Comparison of ENCODE assay signal across 10 mouse cellular contexts in genomic region chr8:94702156-94702555, GRCm38 (mm10). TPM values are rescaled to one million over a fixed set of nuclear protein-coding genes. Genes with fewer than 3 reads are reported as not detected.
DNase-seq lines count a peak whose midpoint lies in the region; ATAC-seq and TF ChIP-seq lines count a peak whose summit lies in the region.
"Had no signal": no experiment of that assay in that cellular context is flagged by ENCODE, and none has a peak within 500 bp of the region (broad histone marks: within the 10 kb centered on the region; RNA-seq: fewer than 3 reads in every experiment).

No protein-coding gene starts in this region.

- no peaks in the 10 kb centered on the region for H3K9me3 ChIP-seq in forebrain, embryonic 11.5 days (ENCODE audit: control insufficient read depth, low read length)
- H3K9me3 ChIP-seq in forebrain, embryonic 16.5 days (ENCODE audit: control insufficient read depth, low read length): no peaks in the 10 kb centered on the region
- no peaks in the 10 kb centered on the region for H3K9me3 ChIP-seq in kidney, embryonic 16.5 days (ENCODE audit: low read length)
- no peaks in the 10 kb centered on the region for H3K9me3 ChIP-seq in limb, embryonic 11.5 days (ENCODE audit: control insufficient read depth, low read length)
- no peaks in the 10 kb centered on the region for H3K9me3 ChIP-seq in midbrain, postnatal 0 days (ENCODE audit: low read length)

- peak overlapping the region; percentile 57; the same call in 1 of the 2 replicates for H3K4me2 ChIP-seq in forebrain, embryonic 11.5 days (ENCODE audit: low read depth, low read length, severe bottlenecking)
- H3K4me2 ChIP-seq in forebrain, embryonic 16.5 days (ENCODE audit: low read length): no peak overlapping the region
- H3K4me2 ChIP-seq in kidney, embryonic 16.5 days (replicated peaks; ENCODE audit: low read depth, low read length): peak overlapping the region; percentile 68
- peak overlapping the region; percentile 40; the same call in 1 of the 2 replicates for H3K4me2 ChIP-seq in limb, embryonic 11.5 days (ENCODE audit: low read depth, severe bottlenecking)
- 0 out of 2 replicates have a peak overlapping the region, but pooled peaks have one; percentile 43 for H3K4me2 ChIP-seq in midbrain, postnatal 0 days (ENCODE audit: low read depth, low read length, poor library complexity, severe bottlenecking)

- no peaks in the 10 kb centered on the region for H3K4me1 ChIP-seq in forebrain, embryonic 11.5 days (replicated peaks; ENCODE audit: control insufficient read depth, insufficient read depth, low read length)
- no peaks in the 10 kb centered on the region for H3K4me1 ChIP-seq in forebrain, embryonic 16.5 days (replicated peaks; ENCODE audit: control insufficient read depth, insufficient read depth, low read length)
- no peaks in the 10 kb centered on the region for H3K4me1 ChIP-seq in kidney, embryonic 16.5 days (ENCODE audit: insufficient read depth, low read length)
- no peaks in the 10 kb centered on the region for H3K4me1 ChIP-seq in limb, embryonic 11.5 days (ENCODE audit: control insufficient read depth, insufficient read depth, low read length)
- 0 out of 2 replicates have a peak, but pooled peaks cover 2% of the 10 kb centered on the region for H3K4me1 ChIP-seq in midbrain, postnatal 0 days (ENCODE audit: insufficient read depth, low read length)

- peak overlapping the region; percentile 48; the same call in 1 of the 2 replicates for H3K4me3 ChIP-seq in forebrain, embryonic 11.5 days (ENCODE audit: low read depth, low read length)
- H3K4me3 ChIP-seq in forebrain, embryonic 16.5 days (replicated peaks; ENCODE audit: low read length): no peak overlapping the region
- H3K4me3 ChIP-seq in kidney, embryonic 16.5 days (ENCODE audit: low read length): peak overlapping the region; percentile 66
- no peak overlapping the region for H3K4me3 ChIP-seq in limb, embryonic 11.5 days (ENCODE audit: low read depth, low read length)
- H3K4me3 ChIP-seq in midbrain, postnatal 0 days (ENCODE audit: low read depth, low read length): peak overlapping the region; percentile 44; the same call in 1 of the 2 replicates

- no peak for ATAC-seq in forebrain, embryonic 11.5 days (replicated peaks; ENCODE audit: low FRiP score)
- ATAC-seq in forebrain, embryonic 16.5 days: no peak
- ATAC-seq in kidney, embryonic 16.5 days (ENCODE audit: low FRiP score, low TSS enrichment): no peak
- ATAC-seq in limb, embryonic 11.5 days (ENCODE audit: insufficient number of reproducible peaks, low FRiP score, low TSS enrichment, low read depth): no peak
- no peak for ATAC-seq in midbrain, postnatal 0 days (ENCODE audit: low FRiP score)

- H3K27me3 ChIP-seq in forebrain, embryonic 11.5 days (ENCODE audit: control insufficient read depth, insufficient read depth, low read length): peaks cover 4% of the 10 kb centered on the region; the same call in 1 of the 2 replicates
- peaks cover 1% of the 10 kb centered on the region for H3K27me3 ChIP-seq in forebrain, embryonic 16.5 days (replicated peaks; ENCODE audit: control insufficient read depth, insufficient read depth, low read length)
- H3K27me3 ChIP-seq in kidney, embryonic 16.5 days (ENCODE audit: insufficient read depth, low read length): peaks cover 7% of the 10 kb centered on the region
- H3K27me3 ChIP-seq in limb, embryonic 11.5 days (ENCODE audit: control insufficient read depth, insufficient read depth, low read length): peaks cover 5% of the 10 kb centered on the region
- H3K27me3 ChIP-seq in midbrain, postnatal 0 days (ENCODE audit: insufficient read depth, low read length): peaks cover 5% of the 10 kb centered on the region; the same call in 1 of the 2 replicates

- 72% methylated on average over 3 of the region's 3 CpGs for WGBS in forebrain, embryonic 11.5 days
- WGBS in forebrain, embryonic 16.5 days: 64% methylated on average over 3 of the region's 3 CpGs
- 71% methylated on average over 3 of the region's 3 CpGs for WGBS in kidney, embryonic 16.5 days
- 77% methylated on average over 3 of the region's 3 CpGs for WGBS in limb, embryonic 11.5 days
- 64% methylated on average over 3 of the region's 3 CpGs for WGBS in midbrain, postnatal 0 days

- TF ChIP-seq CTCF in midbrain, postnatal 0 days (IDR thresholded peaks at IDR 0.05): no peak

- H3K9ac ChIP-seq in forebrain, embryonic 11.5 days (ENCODE audit: low read length): no peak overlapping the region
- H3K9ac ChIP-seq in forebrain, embryonic 16.5 days (replicated peaks; ENCODE audit: low read depth, low read length): no peak overlapping the region
- H3K9ac ChIP-seq in kidney, embryonic 16.5 days (replicated peaks; ENCODE audit: low read length): no peak overlapping the region
- H3K9ac ChIP-seq in limb, embryonic 11.5 days (ENCODE audit: low read length): no peak overlapping the region
- no peak overlapping the region for H3K9ac ChIP-seq in midbrain, postnatal 0 days (replicated peaks; ENCODE audit: low read length, poor library complexity, severe bottlenecking)

- no peaks in the 10 kb centered on the region for H3K36me3 ChIP-seq in forebrain, embryonic 11.5 days (ENCODE audit: control insufficient read depth, insufficient read depth, low read length)
- H3K36me3 ChIP-seq in forebrain, embryonic 16.5 days (ENCODE audit: control insufficient read depth, insufficient read depth): no peaks in the 10 kb centered on the region
- no peaks in the 10 kb centered on the region for H3K36me3 ChIP-seq in kidney, embryonic 16.5 days (ENCODE audit: insufficient read depth, low read length)
- H3K36me3 ChIP-seq in limb, embryonic 11.5 days (ENCODE audit: control insufficient read depth, insufficient read depth, low read length): no peaks in the 10 kb centered on the region
- no peaks in the 10 kb centered on the region for H3K36me3 ChIP-seq in midbrain, postnatal 0 days (ENCODE audit: insufficient read depth, low read length)

- DNase-seq in forebrain, embryonic 11.5 days (ENCODE audit: low spot score): no peak
- DNase-seq in kidney, adult 11 months: no peak
- DNase-seq in limb, embryonic 11.5 days (ENCODE audit: low spot score): no peak
- no peak for DNase-seq in midbrain, postnatal 0 days (ENCODE audit: low spot score)
- DNase-seq in Muller cell, postnatal 12 days (ENCODE audit: inconsistent ontology term): no peak
- no peak for DNase-seq in gastrocnemius, adult 8-10 months (ENCODE audit: low spot score in 2 of 2)

- H3K27ac ChIP-seq in forebrain, embryonic 11.5 days (ENCODE audit: low read depth, low read length): no peak overlapping the region
- H3K27ac ChIP-seq in forebrain, embryonic 16.5 days (ENCODE audit: low read length): no peak overlapping the region
- no peak overlapping the region for H3K27ac ChIP-seq in kidney, embryonic 16.5 days (ENCODE audit: low read length)
- H3K27ac ChIP-seq in limb, embryonic 11.5 days (replicated peaks; ENCODE audit: low read depth, low read length): no peak overlapping the region
- H3K27ac ChIP-seq in midbrain, postnatal 0 days (ENCODE audit: low read depth, low read length): no peak overlapping the region

RNA-seq across cellular contexts. Expression of gene Pllp, which starts 6.1 kb away (rescaled TPM):
- polyA plus RNA-seq in forebrain, embryonic 11.5 days (2014; fragmentation: Nextera tagmentation; extraction: Ambion mirVana): 0.60 and 0.96 TPM in 2 replicates
- 1.6 and 1.7 TPM in 2 replicates for polyA plus RNA-seq in forebrain, embryonic 16.5 days (2015; fragmentation: Nextera tagmentation; extraction: Ambion mirVana)
- 19.6 and 20.8 TPM in 2 replicates for polyA plus RNA-seq in kidney, embryonic 16.5 days (2015; fragmentation: Nextera tagmentation; extraction: Ambion mirVana)
- polyA plus RNA-seq in limb, embryonic 11.5 days (2014; fragmentation: Nextera tagmentation; extraction: Ambion mirVana): 0.21 TPM in 1 of 2 replicates, not detected in the other
- 8.4 and 9.8 TPM in 2 replicates for total RNA-seq in midbrain, postnatal 0 days (2014; rRNA removed)
- 8.6 and 10.5 TPM in 2 replicates for polyA plus RNA-seq in midbrain, postnatal 0 days (2015; fragmentation: Nextera tagmentation; extraction: Ambion mirVana)
- total RNA-seq in gastrocnemius, adult 8-10 months (2022): 1 to 10 TPM in 2 of 4 experiments, under 1 TPM in 1, not detected in 1; 0.92 to 2.5 (median 1.8) TPM
- polyA plus RNA-seq: erythroblast, embryonic 14.5 days had no signal

RNA-seq across cellular contexts. Expression of gene Arl2bp, which starts 35.8 kb away (rescaled TPM):
- polyA plus RNA-seq in forebrain, embryonic 11.5 days (2014; fragmentation: Nextera tagmentation; extraction: Ambion mirVana): 82.3 and 89.1 TPM in 2 replicates
- polyA plus RNA-seq in forebrain, embryonic 16.5 days (2015; fragmentation: Nextera tagmentation; extraction: Ambion mirVana): 180 TPM in 2 replicates
- 133 and 135 TPM in 2 replicates for polyA plus RNA-seq in kidney, embryonic 16.5 days (2015; fragmentation: Nextera tagmentation; extraction: Ambion mirVana)
- 60.6 and 63.7 TPM in 2 replicates for polyA plus RNA-seq in limb, embryonic 11.5 days (2014; fragmentation: Nextera tagmentation; extraction: Ambion mirVana)
- total RNA-seq in midbrain, postnatal 0 days (2014; rRNA removed): 146 and 246 TPM in 2 replicates
- 180 and 187 TPM in 2 replicates for polyA plus RNA-seq in midbrain, postnatal 0 days (2015; fragmentation: Nextera tagmentation; extraction: Ambion mirVana)
- total RNA-seq in gastrocnemius, adult 8-10 months (2022): 10 to 100 TPM; 43.4 to 55.1 (median 45.7) TPM

RNA-seq across cellular contexts. Expression of gene Ccl22, which starts 43.2 kb away (rescaled TPM):
- polyA plus RNA-seq in forebrain, embryonic 11.5 days (2014; fragmentation: Nextera tagmentation; extraction: Ambion mirVana): not detected in 2 replicates
- polyA plus RNA-seq in forebrain, embryonic 16.5 days (2015; fragmentation: Nextera tagmentation; extraction: Ambion mirVana): not detected in 2 replicates
- not detected in 2 replicates for polyA plus RNA-seq in kidney, embryonic 16.5 days (2015; fragmentation: Nextera tagmentation; extraction: Ambion mirVana)
- not detected in 2 replicates for polyA plus RNA-seq in limb, embryonic 11.5 days (2014; fragmentation: Nextera tagmentation; extraction: Ambion mirVana)
- total RNA-seq in midbrain, postnatal 0 days (2014; rRNA removed): not detected in 2 replicates
- polyA plus RNA-seq in midbrain, postnatal 0 days (2015; fragmentation: Nextera tagmentation; extraction: Ambion mirVana): not detected in 2 replicates
- not detected for total RNA-seq in gastrocnemius, adult 8-10 months (2022)
- total RNA-seq: heart, postnatal 4 days had no signal

Comparison
In these comparisons a context has a peak if more than half of its experiments do, and no peak if none do; other contexts are left out.
1. H3K4me3 ChIP-seq: peak in forebrain, embryonic 11.5 days (single experiment), kidney, embryonic 16.5 days (single experiment) and midbrain, postnatal 0 days (single experiment); none in forebrain, embryonic 16.5 days (single experiment) and limb, embryonic 11.5 days (single experiment).